Comparison of ENCODE assay signal across 12 mouse cellular contexts in the genomic region with DNA sequence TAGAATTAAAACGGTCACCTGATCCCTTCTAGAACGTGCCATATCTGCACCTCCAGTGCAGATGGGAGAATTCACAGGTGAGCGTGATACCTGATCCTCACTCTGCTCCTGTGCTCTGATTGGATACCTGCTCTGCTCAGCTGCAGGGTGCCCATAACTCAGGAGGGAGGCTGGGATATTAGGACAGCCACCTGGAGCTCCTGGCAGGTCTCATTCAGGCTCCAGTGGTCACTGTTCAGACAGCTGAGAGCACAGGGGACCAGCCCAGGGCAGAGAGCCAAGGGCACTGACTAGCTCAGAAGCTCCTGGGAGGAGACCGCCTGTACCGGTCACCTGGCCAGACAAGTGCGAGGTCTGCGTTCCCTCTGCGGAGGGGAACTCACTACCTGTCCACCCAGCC.
DNase-seq lines count a peak whose midpoint lies in the region; ATAC-seq and TF ChIP-seq lines count a peak whose summit lies in the region.
"Had no signal": no experiment of that assay in that cellular context is flagged by ENCODE, and none has a peak within 500 bp of the region (broad histone marks: within the 10 kb centered on the region; RNA-seq: fewer than 3 reads in every experiment).

No protein-coding gene starts in this region.

- no peak for TF ChIP-seq CTCF in intestine, postnatal 0 days (IDR thresholded peaks at IDR 0.05; ENCODE audit: low read depth)
- TF ChIP-seq CTCF in midbrain, postnatal 0 days (IDR thresholded peaks at IDR 0.05): no peak

- H3K36me3 ChIP-seq in intestine, embryonic 15.5 days: no peaks in the 10 kb centered on the region
- H3K36me3 ChIP-seq in intestine, postnatal 0 days (ENCODE audit: control insufficient read depth, insufficient read depth): no peaks in the 10 kb centered on the region
- H3K36me3 ChIP-seq in embryonic facial prominence, embryonic 14.5 days (ENCODE audit: control insufficient read depth, insufficient read depth, low read length): no peaks in the 10 kb centered on the region
- no peaks in the 10 kb centered on the region for H3K36me3 ChIP-seq in midbrain, postnatal 0 days (ENCODE audit: insufficient read depth, low read length)
- H3K36me3 ChIP-seq: embryonic facial prominence, embryonic 13.5 days; heart, embryonic 12.5 days; liver, embryonic 15.5 days had no signal

- no peaks in the 10 kb centered on the region for H3K9me3 ChIP-seq in intestine, embryonic 15.5 days
- no peaks in the 10 kb centered on the region for H3K9me3 ChIP-seq in intestine, postnatal 0 days (ENCODE audit: control insufficient read depth)
- no peaks in the 10 kb centered on the region for H3K9me3 ChIP-seq in embryonic facial prominence, embryonic 14.5 days (ENCODE audit: control insufficient read depth, low read length)
- no peaks in the 10 kb centered on the region for H3K9me3 ChIP-seq in midbrain, postnatal 0 days (ENCODE audit: low read length)
- H3K9me3 ChIP-seq: embryonic facial prominence, embryonic 13.5 days; heart, embryonic 12.5 days; liver, embryonic 15.5 days had no signal

- H3K27ac ChIP-seq in intestine, embryonic 15.5 days: no peak overlapping the region
- no peak overlapping the region for H3K27ac ChIP-seq in intestine, postnatal 0 days (ENCODE audit: low read depth, low read length)
- H3K27ac ChIP-seq in embryonic facial prominence, embryonic 14.5 days (replicated peaks; ENCODE audit: low read depth, low read length): no peak overlapping the region
- no peak overlapping the region for H3K27ac ChIP-seq in midbrain, postnatal 0 days (ENCODE audit: low read depth, low read length)
- H3K27ac ChIP-seq: embryonic facial prominence, embryonic 13.5 days; liver, embryonic 15.5 days had no signal

- no peak overlapping the region for H3K4me2 ChIP-seq in intestine, embryonic 15.5 days (replicated peaks)
- no peak overlapping the region for H3K4me2 ChIP-seq in intestine, postnatal 0 days (replicated peaks; ENCODE audit: low read depth)
- H3K4me2 ChIP-seq in embryonic facial prominence, embryonic 14.5 days (ENCODE audit: low read depth, low read length): no peak overlapping the region
- no peak overlapping the region for H3K4me2 ChIP-seq in midbrain, postnatal 0 days (ENCODE audit: low read depth, low read length, poor library complexity, severe bottlenecking)
- H3K4me2 ChIP-seq: embryonic facial prominence, embryonic 13.5 days; heart, embryonic 12.5 days; liver, embryonic 15.5 days had no signal

- WGBS in intestine, embryonic 15.5 days: 55% methylated on average over 8 of the region's 8 CpGs
- WGBS in intestine, postnatal 0 days: 56% methylated on average over 8 of the region's 8 CpGs
- 47% methylated on average over 8 of the region's 8 CpGs for WGBS in embryonic facial prominence, embryonic 14.5 days
- 71% methylated on average over 8 of the region's 8 CpGs for WGBS in midbrain, postnatal 0 days

- no peak for DNase-seq in embryonic facial prominence, embryonic 14.5 days (ENCODE audit: low spot score)
- peak; percentile 38 for DNase-seq in kidney, adult 11 months
- peak; percentile 54 for DNase-seq in kidney, postnatal 14 days
- DNase-seq in midbrain, postnatal 0 days (ENCODE audit: low spot score): no peak
- DNase-seq: heart, postnatal 4 days; thymus, adult 18-20 months had no signal

- H3K4me3 ChIP-seq in intestine, embryonic 15.5 days (replicated peaks): no peak overlapping the region
- no peak overlapping the region for H3K4me3 ChIP-seq in intestine, postnatal 0 days (ENCODE audit: low read depth, low read length)
- H3K4me3 ChIP-seq in embryonic facial prominence, embryonic 14.5 days (ENCODE audit: low read depth, low read length): no peak overlapping the region
- no peak overlapping the region for H3K4me3 ChIP-seq in midbrain, postnatal 0 days (ENCODE audit: low read depth, low read length)
- H3K4me3 ChIP-seq: embryonic facial prominence, embryonic 13.5 days; heart, embryonic 12.5 days; liver, embryonic 15.5 days had no signal

- ATAC-seq in intestine, embryonic 15.5 days: peak; percentile 76
- ATAC-seq in intestine, postnatal 0 days: no peak
- ATAC-seq in embryonic facial prominence, embryonic 14.5 days (ENCODE audit: low read depth): peak; percentile 85; the same call in 1 of the 2 replicates
- ATAC-seq in megakaryocyte, adult 5-6 weeks (ENCODE audit: poor library complexity, severe bottlenecking): no peak
- ATAC-seq in midbrain, postnatal 0 days (ENCODE audit: low FRiP score): no peak

- H3K4me1 ChIP-seq in intestine, embryonic 15.5 days (replicated peaks): no peaks in the 10 kb centered on the region
- H3K4me1 ChIP-seq in intestine, postnatal 0 days (replicated peaks; ENCODE audit: control insufficient read depth, insufficient read depth, low read length): no peaks in the 10 kb centered on the region
- H3K4me1 ChIP-seq in embryonic facial prominence, embryonic 14.5 days (ENCODE audit: control insufficient read depth, insufficient read depth, low read length): no peaks in the 10 kb centered on the region
- no peaks in the 10 kb centered on the region for H3K4me1 ChIP-seq in midbrain, postnatal 0 days (ENCODE audit: insufficient read depth, low read length)
- H3K4me1 ChIP-seq: embryonic facial prominence, embryonic 13.5 days; heart, embryonic 12.5 days; liver, embryonic 15.5 days had no signal

- H3K27me3 ChIP-seq in intestine, embryonic 15.5 days (replicated peaks): no peaks in the 10 kb centered on the region
- no peaks in the 10 kb centered on the region for H3K27me3 ChIP-seq in intestine, postnatal 0 days (replicated peaks; ENCODE audit: control insufficient read depth, insufficient read depth, low read length)
- H3K27me3 ChIP-seq in embryonic facial prominence, embryonic 14.5 days (replicated peaks; ENCODE audit: control insufficient read depth, insufficient read depth, low read length): no peaks in the 10 kb centered on the region
- H3K27me3 ChIP-seq in midbrain, postnatal 0 days (ENCODE audit: insufficient read depth, low read length): no peaks in the 10 kb centered on the region
- H3K27me3 ChIP-seq: embryonic facial prominence, embryonic 13.5 days; liver, embryonic 15.5 days had no signal

- H3K9ac ChIP-seq in intestine, embryonic 15.5 days: no peak overlapping the region
- H3K9ac ChIP-seq in intestine, postnatal 0 days (ENCODE audit: low read depth, low read length): no peak overlapping the region
- H3K9ac ChIP-seq in embryonic facial prominence, embryonic 14.5 days (ENCODE audit: low read depth, low read length): no peak overlapping the region
- no peak overlapping the region for H3K9ac ChIP-seq in midbrain, postnatal 0 days (replicated peaks; ENCODE audit: low read length, poor library complexity, severe bottlenecking)
- H3K9ac ChIP-seq: embryonic facial prominence, embryonic 13.5 days; heart, embryonic 12.5 days; liver, embryonic 15.5 days had no signal

Comparison
In these comparisons a context has a peak if more than half of its experiments do, and no peak if none do; other contexts are left out.
1. ATAC-seq: peak in intestine, embryonic 15.5 days (single experiment) and embryonic facial prominence, embryonic 14.5 days (single experiment); none in intestine, postnatal 0 days (single experiment), megakaryocyte, adult 5-6 weeks (single experiment) and midbrain, postnatal 0 days (single experiment).
2. DNase-seq: peak in kidney, adult 11 months (single experiment) and kidney, postnatal 14 days (single experiment); none in embryonic facial prominence, embryonic 14.5 days (single experiment) and midbrain, postnatal 0 days (single experiment).